Mouse (Mus musculus) cerebellum, postnatal 36 days (tissue): ENCODE data around the gene Rab28.
"Not testable (repeated sequence)": the region's sequence is repeated elsewhere in the genome, so short reads cannot be mapped to it uniquely, and the experiment has no call there.

Experiments used
- DNase-seq, 2 experiments: peaks; one replicate each; pipeline ENCODE4 v3.0.0; 2021 to 2022; ENCODE audit warnings: mixed read lengths in 2 of 2

Rab28 gene

GRCm38 (mm10) chr5:41708051-41708630, at the start of gene Rab28:
Rab28 (minus strand) TSS chr5:41708157.
- DNase-seq = peak; percentile 93 to 94

- DNase-seq = no peak
These were observed 49.4 kb upstream of the Rab28 start for GRCm38 (mm10) chr5:41757338-41757737.

GRCm38 (mm10) chr5:41756396-41756795, 48.4 kb upstream of the Rab28 start:
- DNase-seq = no peak

GRCm38 (mm10) chr5:41755373-41755960, 47.5 kb upstream of the Rab28 start:
- no peak for DNase-seq

GRCm38 (mm10) chr5:41754836-41755235, 46.9 kb upstream of the Rab28 start:
- DNase-seq = no peak

GRCm38 (mm10) chr5:41754226-41754775, 46.3 kb upstream of the Rab28 start:
- DNase-seq = no peak

GRCm38 (mm10) chr5:41752721-41753120, 44.8 kb upstream of the Rab28 start:
- no peak for DNase-seq

GRCm38 (mm10) chr5:41744898-41745780, 37.2 kb upstream of the Rab28 start:
- no peak for DNase-seq

- no peak for DNase-seq
These were observed 36.3 kb upstream of the Rab28 start for GRCm38 (mm10) chr5:41744234-41744633.

GRCm38 (mm10) chr5:41738817-41739216, 30.9 kb upstream of the Rab28 start:
- DNase-seq = no peak

- no peak for DNase-seq
These were observed 29.1 kb upstream of the Rab28 start for GRCm38 (mm10) chr5:41737039-41737438.

GRCm38 (mm10) chr5:41727017-41727416, 19.1 kb upstream of the Rab28 start:
- DNase-seq = no peak

GRCm38 (mm10) chr5:41725573-41725972, 17.6 kb upstream of the Rab28 start:
- no peak for DNase-seq

GRCm38 (mm10) chr5:41707115-41708015, 592 bp downstream of the Rab28 start:
- peak; percentile 40 to 69 for DNase-seq

- no peak for DNase-seq
These were observed 1.2 kb downstream of the Rab28 start for GRCm38 (mm10) chr5:41706777-41707114.

GRCm38 (mm10) chr5:41701085-41701484, 6.9 kb downstream of the Rab28 start:
- not testable (repeated sequence) for DNase-seq

GRCm38 (mm10) chr5:41697958-41698357, 10.0 kb downstream of the Rab28 start:
- DNase-seq = no peak

GRCm38 (mm10) chr5:41685016-41685415, 22.9 kb downstream of the Rab28 start:
- DNase-seq = no peak

- DNase-seq = no peak
These were observed 24.0 kb downstream of the Rab28 start for GRCm38 (mm10) chr5:41683976-41684375.

- no peak for DNase-seq
These were observed 41.9 kb downstream of the Rab28 start for GRCm38 (mm10) chr5:41666012-41666411.

GRCm38 (mm10) chr5:41636793-41637192, 71.2 kb downstream of the Rab28 start:
- no peak for DNase-seq
